Mouse (Mus musculus) forebrain, embryonic 15.5 days (tissue): ENCODE measurements around the gene Sox12. TPM values are rescaled to one million over a fixed set of nuclear protein-coding genes. Genes with fewer than 3 reads are reported as not detected.
A peak's percentile ranks its signal among the peaks of the same experiment; 100 is the strongest.
"Not testable (repeated sequence)": the region's sequence is repeated elsewhere in the genome, so short reads cannot be mapped to it uniquely, and the experiment has no call there.

Experiments used
- ATAC-seq: fragments of 200-750 bp; cut with Nextera tagmentation; replicated peaks from 2 replicates; pipeline ENCODE4 v1.8.0; 2017; ENCODE audit warnings: mild to moderate bottlenecking, moderate TSS enrichment, moderate library complexity
- H3K27ac ChIP-seq: fragments of 300-500 bp; sonication (generic); replicated peaks from 2 replicates; pipeline ENCODE4 v1.5.1; 2015; ENCODE audit warnings: mild to moderate bottlenecking, inconsistent platforms
- H3K27me3 ChIP-seq: fragments of 300-500 bp; sonication (generic); 2 replicates; pipeline ENCODE4 v1.6.1; 2015; ENCODE audit warnings: inconsistent platforms
- H3K36me3 ChIP-seq: fragments of 300-500 bp; sonication (generic); 2 replicates; pipeline ENCODE4 v1.6.1; 2015; ENCODE audit warnings: mild to moderate bottlenecking, inconsistent platforms
- H3K4me1 ChIP-seq: fragments of 300-500 bp; sonication (generic); 2 replicates; pipeline ENCODE4 v1.6.1; 2015; ENCODE audit warnings: inconsistent platforms
- H3K4me2 ChIP-seq: fragments of 300-500 bp; sonication (generic); replicated peaks from 2 replicates; pipeline ENCODE4 v1.6.1; 2015; ENCODE audit warnings: mild to moderate bottlenecking, inconsistent platforms
- H3K4me3 ChIP-seq: fragments of 300-500 bp; sonication (generic); 2 replicates; pipeline ENCODE4 v1.5.1; 2015; ENCODE audit warnings: mild to moderate bottlenecking, inconsistent platforms
- H3K9ac ChIP-seq: fragments of 300-500 bp; sonication (generic); replicated peaks from 2 replicates; pipeline ENCODE4 v1.6.1; 2015; ENCODE audit warnings: mild to moderate bottlenecking, inconsistent platforms
- H3K9me3 ChIP-seq: fragments of 300-500 bp; sonication (generic); 2 replicates; pipeline ENCODE4 v1.6.1; 2016; ENCODE audit warnings: inconsistent platforms
- WGBS: fragments of 180-500 bp; shearing (Covaris S2); methylation state at CpG from one replicate; pipeline ENCODE4 v1.1.7; 2015; ENCODE audit warnings: mixed read lengths; 5-methylcytosine and 5-hydroxymethylcytosine counted together
- polyA plus RNA-seq: library from polyadenylated mRNA; unstranded; fragments of >200 nt; fragmentation: Nextera tagmentation; extraction: Ambion mirVana; gene quantifications from 2 replicates; pipeline ENCODE4 v1.2.1, GENCODE M21; 2015

Sox12 gene
- polyA plus RNA-seq, 1 experiment from 2014 or later: 18.3 TPM

- Histone ChIP-seq H3K4me3 (no peak overlapping the region), H3K4me1 (peaks cover 21% of the 10 kb centered on the region), H3K36me3 (no peaks in the 10 kb centered on the region), H3K9ac (no peak overlapping the region), H3K9me3 (no peaks in the 10 kb centered on the region), H3K27ac (no peak overlapping the region), H3K27me3 (no peaks in the 10 kb centered on the region), H3K4me2 (no peak overlapping the region)
- ATAC-seq: no peak
- 41% methylated on average over 7 of the region's 7 CpGs for WGBS
Measured at GRCm38 (mm10) chr2:152372104-152372503, 25.8 kb downstream of the Sox12 start.

GRCm38 (mm10) chr2:152368532-152369140 lies 29.2 kb downstream of the Sox12 start:
- no peaks in the 10 kb centered on the region for H3K36me3 ChIP-seq
- no peak overlapping the region for H3K4me3 ChIP-seq
- H3K9ac ChIP-seq: no peak overlapping the region
- 29% methylated on average over 14 of the region's 14 CpGs for WGBS
- H3K27ac ChIP-seq: no peak overlapping the region
- peak overlapping the region; percentile 24; the same call in 1 of the 2 replicates for H3K4me2 ChIP-seq
- H3K9me3 ChIP-seq: no peaks in the 10 kb centered on the region
- ATAC-seq: peak; percentile 46; the same call in 1 of the 2 replicates
- peaks cover 4% of the 10 kb centered on the region; the same call in 1 of the 2 replicates for H3K4me1 ChIP-seq
- H3K27me3 ChIP-seq: no peaks in the 10 kb centered on the region

DNA sequence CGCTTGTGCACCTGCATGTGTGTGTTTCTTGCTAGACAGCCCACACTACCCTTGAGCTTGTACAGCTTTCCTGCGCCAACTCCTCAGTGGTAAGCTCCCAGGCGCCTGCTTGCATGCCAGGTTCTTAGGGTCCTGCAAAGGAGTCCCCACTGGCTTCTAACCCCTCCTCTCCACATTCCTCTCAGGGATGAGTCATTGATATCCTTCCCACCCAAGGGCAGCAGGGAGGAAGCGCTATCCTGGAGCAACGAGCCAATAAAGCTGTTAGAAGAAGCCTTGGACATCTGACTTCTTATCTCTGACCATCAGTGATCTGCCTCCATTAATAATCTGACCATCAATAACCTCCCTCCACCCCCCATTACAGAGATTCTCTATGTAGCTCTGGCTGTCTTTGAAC lies 29.9 kb downstream of the Sox12 start:
- Histone ChIP-seq H3K4me1 (peaks cover 7% of the 10 kb centered on the region; the same call in 1 of the 2 replicates), H3K9ac (no peak overlapping the region), H3K9me3 (no peaks in the 10 kb centered on the region), H3K27me3 (no peaks in the 10 kb centered on the region), H3K4me3 (no peak overlapping the region), H3K27ac (no peak overlapping the region), H3K36me3 (no peaks in the 10 kb centered on the region), H3K4me2 (no peak overlapping the region)
- 84% methylated on average over 5 of the region's 5 CpGs for whole genome bisulfite sequencing
- ATAC-seq: no peak

- 12% methylated on average over 17 of the region's 17 CpGs for WGBS
Measured at GRCm38 (mm10) chr2:152363245-152364147, 34.4 kb downstream of the Sox12 start.

DNA sequence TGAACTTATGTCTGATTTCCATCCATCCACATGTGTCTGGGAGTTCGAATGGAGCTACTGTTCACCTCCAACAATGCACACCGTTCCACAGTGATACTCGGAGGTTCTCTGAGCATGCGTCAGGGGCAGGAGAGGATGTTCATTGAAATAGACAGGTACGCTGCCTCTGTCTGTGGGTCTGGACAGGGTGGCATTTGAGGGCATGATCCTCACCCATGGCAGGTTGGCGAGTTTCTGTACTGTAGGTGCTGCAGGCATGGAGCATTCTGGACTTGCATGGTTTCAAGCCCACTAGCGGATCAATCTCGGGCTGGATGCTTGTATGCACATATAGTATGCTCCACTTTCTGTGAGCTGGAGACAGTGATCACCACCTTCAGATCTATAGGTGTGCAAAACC lies 36.7 kb downstream of the Sox12 start:
- H3K27ac ChIP-seq: no peak overlapping the region
- no peak overlapping the region for H3K4me3 ChIP-seq
- H3K4me2 ChIP-seq: no peak overlapping the region
- H3K27me3 ChIP-seq: no peaks in the 10 kb centered on the region
- H3K9me3 ChIP-seq: no peaks in the 10 kb centered on the region
- 85% methylated on average over 8 of the region's 8 CpGs for WGBS
- H3K36me3 ChIP-seq: no peaks in the 10 kb centered on the region
- H3K4me1 ChIP-seq: peaks cover 7% of the 10 kb centered on the region; the same call in 1 of the 2 replicates
- ATAC-seq: no peak
- H3K9ac ChIP-seq: no peak overlapping the region

More at GRCm38 (mm10) chr2:152363245-152364147, 34.4 kb downstream of the Sox12 start:
- peak; percentile 68 for ATAC-seq
- Histone ChIP-seq H3K27me3 (no peaks in the 10 kb centered on the region), H3K4me2 (peak overlapping the region; percentile 40), H3K36me3 (no peaks in the 10 kb centered on the region), H3K27ac (peak overlapping the region; percentile 71), H3K4me3 (peak overlapping the region; percentile 30), H3K9me3 (no peaks in the 10 kb centered on the region), H3K9ac (0 out of 2 replicates have a peak overlapping the region, but pooled peaks have one; percentile 19), H3K4me1 (peaks cover 7% of the 10 kb centered on the region; the same call in 1 of the 2 replicates)

DNA sequence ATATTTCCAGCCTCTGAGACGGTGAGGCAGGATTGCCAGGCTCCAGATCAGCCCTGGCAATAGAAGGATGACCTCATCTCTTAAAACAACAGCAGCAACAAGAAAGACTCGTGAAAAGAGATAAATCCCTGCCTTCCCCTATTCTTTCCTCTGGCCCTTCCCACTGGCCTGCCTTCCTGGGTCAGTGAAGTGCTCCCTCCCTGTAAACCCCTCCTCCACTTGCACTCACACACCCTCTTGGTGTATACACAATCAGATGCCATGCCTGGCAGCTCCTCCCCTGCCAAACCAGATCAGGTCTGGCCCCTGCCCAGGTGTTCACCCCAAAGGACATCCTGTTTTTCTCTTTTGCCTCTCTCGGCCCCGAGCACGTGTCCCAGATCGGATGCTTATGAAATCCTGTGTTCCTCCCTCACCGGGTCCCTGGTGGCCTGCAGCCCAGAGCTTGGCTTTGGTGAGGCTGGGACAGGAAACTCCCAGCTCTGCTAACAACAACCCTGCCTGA lies 37.5 kb downstream of the Sox12 start:
- no peaks in the 10 kb centered on the region for H3K9me3 ChIP-seq
- H3K36me3 ChIP-seq: no peaks in the 10 kb centered on the region
- peaks cover 7% of the 10 kb centered on the region; the same call in 1 of the 2 replicates for H3K4me1 ChIP-seq
- no peak overlapping the region for H3K4me3 ChIP-seq
- WGBS: 56% methylated on average over 7 of the region's 7 CpGs
- no peak overlapping the region for H3K9ac ChIP-seq
- no peak overlapping the region for H3K27ac ChIP-seq
- H3K4me2 ChIP-seq: no peak overlapping the region
- ATAC-seq: no peak
- H3K27me3 ChIP-seq: no peaks in the 10 kb centered on the region

DNA sequence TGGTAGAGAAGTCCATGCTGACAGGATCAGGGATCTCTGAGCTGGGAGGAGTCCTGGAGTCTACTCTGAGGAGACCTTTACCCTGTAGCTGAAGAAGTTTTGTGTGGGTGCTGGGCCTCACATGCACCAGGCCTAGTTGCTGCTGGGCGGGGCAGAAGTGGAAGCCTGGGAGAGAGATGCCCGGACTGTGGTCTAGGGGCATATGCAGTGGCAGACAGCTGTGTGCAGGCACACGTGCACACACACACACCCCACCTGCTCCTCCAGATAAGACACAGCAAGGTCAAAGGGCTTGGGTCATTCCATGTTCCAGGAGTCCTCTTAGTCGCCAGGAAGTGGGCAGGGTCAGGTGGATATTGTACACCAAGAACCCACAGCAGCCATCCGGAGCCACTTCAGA lies 38.2 kb downstream of the Sox12 start:
- 75% methylated on average over 5 of the region's 5 CpGs for WGBS
- Histone ChIP-seq H3K9ac (no peak overlapping the region), H3K27me3 (no peaks in the 10 kb centered on the region), H3K9me3 (no peaks in the 10 kb centered on the region), H3K4me1 (peaks cover 7% of the 10 kb centered on the region; the same call in 1 of the 2 replicates), H3K4me3 (no peak overlapping the region), H3K4me2 (no peak overlapping the region), H3K27ac (no peak overlapping the region), H3K36me3 (no peaks in the 10 kb centered on the region)
- no peak for ATAC-seq

GRCm38 (mm10) chr2:152358977-152359376 lies 38.9 kb downstream of the Sox12 start:
- ATAC-seq, H3K4me3 ChIP-seq, H3K9ac ChIP-seq, H3K4me2 ChIP-seq, H3K27me3 ChIP-seq, H3K9me3 ChIP-seq, H3K4me1 ChIP-seq, H3K27ac ChIP-seq, H3K36me3 ChIP-seq: not testable (repeated sequence)
- WGBS: 81% methylated on average over 5 of the region's 5 CpGs

- Histone ChIP-seq H3K9ac (no peak overlapping the region), H3K36me3 (no peaks in the 10 kb centered on the region), H3K27me3 (no peaks in the 10 kb centered on the region), H3K4me1 (no peaks in the 10 kb centered on the region), H3K4me3 (no peak overlapping the region), H3K4me2 (no peak overlapping the region), H3K9me3 (no peaks in the 10 kb centered on the region), H3K27ac (no peak overlapping the region)
- ATAC-seq: no peak
- 88% methylated on average over 3 of the region's 3 CpGs for WGBS
Measured at GRCm38 (mm10) chr2:152357254-152357653, 40.6 kb downstream of the Sox12 start.

GRCm38 (mm10) chr2:152349842-152350540 lies 47.9 kb downstream of the Sox12 start:
- H3K4me2 ChIP-seq: no peak overlapping the region
- H3K27me3 ChIP-seq: 0 out of 2 replicates have a peak, but pooled peaks cover 6% of the 10 kb centered on the region
- H3K36me3 ChIP-seq: no peaks in the 10 kb centered on the region
- H3K9ac ChIP-seq: no peak overlapping the region
- H3K9me3 ChIP-seq: no peaks in the 10 kb centered on the region
- H3K4me3 ChIP-seq: no peak overlapping the region
- no peaks in the 10 kb centered on the region for H3K4me1 ChIP-seq
- WGBS: 83% methylated on average over 8 of the region's 8 CpGs
- no peak for ATAC-seq
- H3K27ac ChIP-seq: no peak overlapping the region

GRCm38 (mm10) chr2:152349205-152349604 lies 48.7 kb downstream of the Sox12 start:
- WGBS: 74% methylated on average over 6 of the region's 6 CpGs
- H3K4me3 ChIP-seq: no peak overlapping the region
- ATAC-seq: no peak
- no peaks in the 10 kb centered on the region for H3K36me3 ChIP-seq
- H3K27me3 ChIP-seq: 0 out of 2 replicates have a peak, but pooled peaks cover 6% of the 10 kb centered on the region
- H3K4me1 ChIP-seq: peaks cover 5% of the 10 kb centered on the region
- H3K4me2 ChIP-seq: no peak overlapping the region
- H3K27ac ChIP-seq: no peak overlapping the region
- no peaks in the 10 kb centered on the region for H3K9me3 ChIP-seq
- H3K9ac ChIP-seq: no peak overlapping the region
